Mouse (Mus musculus): ENCODE results near the gene Ncbp3.

DNA sequence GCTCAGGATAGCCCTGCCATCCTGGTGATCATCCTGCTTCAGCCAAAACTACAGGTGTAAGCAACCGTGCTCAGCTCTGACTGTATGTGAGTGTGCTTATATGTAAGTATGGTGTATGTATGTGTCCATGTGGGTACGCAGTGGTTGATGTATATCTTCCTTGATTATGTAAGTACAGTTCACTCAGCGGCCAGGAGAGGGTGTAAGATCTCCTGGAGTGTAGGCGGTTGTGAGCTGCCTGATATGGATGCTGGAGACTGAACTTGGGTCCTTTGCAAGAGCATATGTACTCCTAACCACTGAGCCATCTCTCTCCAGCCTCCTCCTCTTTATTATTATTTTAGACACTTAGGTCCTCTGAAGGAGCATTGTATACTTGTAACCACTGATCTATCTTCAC is 2.8 kb upstream of the Ncbp3 start:
- TF ChIP-seq CTCF (IDR thresholded peaks at IDR 0.05; ENCODE audit: extremely low read depth, insufficient read depth, insufficient read length, insufficient replicate concordance) (no peak), POLR2A (IDR thresholded peaks at IDR 0.05; ENCODE audit: low read depth, low read length) (no peak)
